Mouse (Mus musculus): ENCODE data around the gene Epn1.
A peak's percentile ranks its signal among the peaks of the same experiment; 100 is the strongest.

The Epn1 gene

DNA sequence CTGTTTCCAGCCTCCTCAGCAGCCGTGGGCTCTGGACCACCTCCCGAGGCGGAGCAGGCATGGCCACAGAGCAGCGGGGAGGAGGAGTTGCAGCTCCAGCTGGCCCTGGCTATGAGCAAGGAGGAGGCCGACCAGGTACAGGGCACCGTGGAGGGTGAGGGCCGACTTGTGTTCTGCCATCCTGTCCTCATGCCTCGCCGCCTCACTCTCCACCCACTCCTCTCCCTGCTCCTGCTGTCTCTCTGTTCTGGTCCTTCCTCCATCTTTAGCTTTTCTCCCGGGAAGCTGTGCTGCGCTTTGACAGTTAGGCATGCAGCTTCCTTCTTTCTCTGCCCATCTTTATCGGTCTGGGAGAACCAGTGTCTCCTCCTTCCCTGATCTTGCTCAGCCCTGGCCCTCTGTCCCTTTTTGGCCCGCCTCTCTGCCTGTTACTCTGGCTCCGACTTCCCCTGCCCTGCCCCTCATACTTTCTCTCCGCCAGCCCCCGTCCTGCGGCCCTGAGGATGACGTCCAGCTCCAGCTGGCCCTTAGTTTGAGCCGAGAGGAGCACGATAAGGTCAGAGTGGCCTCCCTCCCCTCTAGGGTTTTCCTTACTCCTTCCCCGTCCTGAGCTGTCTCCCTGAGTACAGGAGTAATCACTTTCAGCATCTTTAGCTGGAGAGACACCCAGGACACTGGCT lies 12.9 kb downstream of the Epn1 start:
- no peak overlapping the region for H3K4me3 ChIP-seq (replicated peaks; ENCODE audit: low read length)
- peaks cover 95% of the 10 kb centered on the region for H3K36me3 ChIP-seq (ENCODE audit: insufficient read depth, low read length)
- TF ChIP-seq POU5F1 (IDR thresholded peaks at IDR 0.05; ENCODE audit: borderline replicate concordance, low read length), result no peak
- TF ChIP-seq CTCF (conservative IDR thresholded peaks at IDR 0.05; ENCODE audit: low read length), result no peak
- TF ChIP-seq NANOG (IDR thresholded peaks at IDR 0.05; ENCODE audit: borderline replicate concordance, low read length), result no peak
- H3K4me1 ChIP-seq (replicated peaks; ENCODE audit: low read depth, low read length), result peaks cover 75% of the 10 kb centered on the region
- no peaks in the 10 kb centered on the region for H3K27me3 ChIP-seq (ENCODE audit: insufficient read depth, low read length)
- H3K9me3 ChIP-seq (ENCODE audit: low read length), result no peaks in the 10 kb centered on the region

DNA sequence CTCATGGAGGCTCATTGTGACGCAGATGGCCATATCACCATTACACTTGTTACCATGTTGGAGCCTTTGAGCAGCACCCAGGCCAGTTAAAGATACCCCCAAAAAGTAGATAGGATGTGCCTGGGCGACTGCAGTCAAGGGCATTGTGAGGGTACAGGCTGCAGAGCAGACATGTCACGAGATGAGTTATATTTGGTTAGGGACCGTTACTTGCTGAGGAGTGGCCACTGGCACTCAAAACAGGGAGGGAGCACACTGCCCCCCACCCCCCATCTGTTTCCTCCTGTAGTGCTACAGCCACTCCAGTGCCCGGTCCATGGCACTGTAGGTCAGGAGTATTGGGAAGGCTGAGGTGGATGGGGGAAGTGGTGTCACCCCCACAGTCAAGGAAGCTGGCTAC lies 18.7 kb downstream of the Epn1 start:
- H3K9me3 ChIP-seq (ENCODE audit: low read length), result no peaks in the 10 kb centered on the region
- no peaks in the 10 kb centered on the region for H3K27me3 ChIP-seq (ENCODE audit: insufficient read depth, low read length)
- peaks cover 61% of the 10 kb centered on the region for H3K4me1 ChIP-seq (replicated peaks; ENCODE audit: low read depth, low read length)
- no peak overlapping the region for H3K4me3 ChIP-seq (replicated peaks; ENCODE audit: low read length)
- peaks cover 54% of the 10 kb centered on the region for H3K36me3 ChIP-seq (ENCODE audit: insufficient read depth, low read length)
- no peak for TF ChIP-seq NANOG (IDR thresholded peaks at IDR 0.05; ENCODE audit: borderline replicate concordance, low read length)
- no peak for TF ChIP-seq POU5F1 (IDR thresholded peaks at IDR 0.05; ENCODE audit: borderline replicate concordance, low read length)
- no peak for TF ChIP-seq CTCF (conservative IDR thresholded peaks at IDR 0.05; ENCODE audit: low read length)

DNA sequence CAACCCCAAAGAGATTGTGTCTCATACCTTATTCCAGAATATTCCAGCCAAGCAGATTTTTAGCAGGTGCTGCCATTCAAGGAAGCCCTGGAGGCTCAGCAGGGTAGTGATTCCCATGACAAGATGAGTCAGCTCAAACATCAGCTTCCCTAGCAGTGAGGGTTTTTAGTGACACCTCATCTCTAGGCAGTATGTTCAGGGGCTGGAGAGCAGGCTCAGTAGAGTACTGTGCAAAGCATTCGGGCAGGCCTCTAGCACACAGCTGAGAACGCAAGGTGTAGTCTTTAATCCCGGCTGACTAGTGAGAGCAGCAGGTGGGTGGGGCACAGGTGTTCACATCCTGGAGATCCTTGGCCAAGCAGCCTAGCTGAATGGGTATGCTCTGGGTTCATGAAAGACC lies 19.8 kb downstream of the Epn1 start:
- no peaks in the 10 kb centered on the region for H3K9me3 ChIP-seq (ENCODE audit: low read length)
- H3K4me1 ChIP-seq (replicated peaks; ENCODE audit: low read depth, low read length), result peaks cover 52% of the 10 kb centered on the region
- TF ChIP-seq POU5F1 (IDR thresholded peaks at IDR 0.05; ENCODE audit: borderline replicate concordance, low read length) (no peak), NANOG (IDR thresholded peaks at IDR 0.05; ENCODE audit: borderline replicate concordance, low read length) (no peak), CTCF (conservative IDR thresholded peaks at IDR 0.05; ENCODE audit: low read length) (no peak)
- H3K4me3 ChIP-seq (replicated peaks; ENCODE audit: low read length), result no peak overlapping the region
- H3K36me3 ChIP-seq (ENCODE audit: insufficient read depth, low read length), result peaks cover 44% of the 10 kb centered on the region
- H3K27me3 ChIP-seq (ENCODE audit: insufficient read depth, low read length), result no peaks in the 10 kb centered on the region

DNA sequence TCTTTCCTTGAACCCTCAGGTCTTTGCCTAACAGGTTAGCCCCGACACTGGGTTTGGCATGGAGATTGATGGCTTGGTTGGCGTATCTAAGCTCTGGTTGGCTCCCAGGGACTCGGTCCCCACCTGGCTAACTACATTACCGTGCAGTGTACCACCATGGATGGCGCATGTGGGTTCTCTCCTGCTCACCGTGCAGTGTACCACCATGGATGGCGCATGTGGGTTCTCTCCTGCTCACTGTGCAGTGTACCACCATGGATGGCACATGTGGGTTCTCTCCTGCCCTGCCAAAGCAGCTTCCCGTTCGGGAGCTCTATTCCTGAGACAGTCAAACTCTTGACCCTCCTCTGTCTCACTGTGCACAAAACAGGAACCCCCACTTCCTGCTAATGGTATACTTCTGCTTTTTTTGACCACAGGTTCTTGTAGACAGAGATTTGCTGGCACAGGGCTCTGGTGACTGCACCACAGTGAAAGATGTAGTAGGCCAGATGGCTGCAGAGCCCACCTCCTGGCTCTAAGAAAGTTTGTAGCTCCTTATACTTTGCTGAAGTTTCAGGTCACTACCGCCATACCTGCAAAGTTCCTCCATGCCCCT lies 21.1 kb downstream of the Epn1 start:
- Histone ChIP-seq H3K9me3 (ENCODE audit: low read length) (no peaks in the 10 kb centered on the region), H3K27me3 (ENCODE audit: insufficient read depth, low read length) (no peaks in the 10 kb centered on the region)
- TF ChIP-seq NANOG (IDR thresholded peaks at IDR 0.05; ENCODE audit: borderline replicate concordance, low read length), result no peak
- no peak for TF ChIP-seq POU5F1 (IDR thresholded peaks at IDR 0.05; ENCODE audit: borderline replicate concordance, low read length)
- TF ChIP-seq CTCF (conservative IDR thresholded peaks at IDR 0.05; ENCODE audit: low read length), result no peak

DNA sequence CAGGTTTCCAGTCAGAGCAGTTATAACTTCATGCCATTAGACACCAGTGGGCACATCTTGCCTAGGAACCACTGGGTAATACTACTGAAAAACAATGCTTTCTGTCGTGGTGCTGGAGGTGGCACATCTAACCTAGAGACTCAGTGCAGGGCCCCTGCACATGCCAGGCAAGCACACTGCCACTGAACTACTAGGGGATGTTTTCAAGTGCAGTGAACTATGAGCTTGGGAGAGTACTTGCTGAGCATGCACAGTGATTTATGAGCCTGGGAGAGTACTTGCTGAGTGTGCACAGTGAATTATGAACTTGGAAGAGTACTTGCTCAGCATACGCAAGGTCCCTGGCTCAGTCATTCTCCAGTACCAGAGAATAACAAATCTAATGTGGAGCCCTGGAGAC lies 22.5 kb downstream of the Epn1 start:
- no peaks in the 10 kb centered on the region for H3K27me3 ChIP-seq (ENCODE audit: insufficient read depth, low read length)
- TF ChIP-seq POU5F1 (IDR thresholded peaks at IDR 0.05; ENCODE audit: borderline replicate concordance, low read length) (no peak), CTCF (conservative IDR thresholded peaks at IDR 0.05; ENCODE audit: low read length) (no peak), NANOG (IDR thresholded peaks at IDR 0.05; ENCODE audit: borderline replicate concordance, low read length) (no peak)
- H3K4me3 ChIP-seq (replicated peaks; ENCODE audit: low read length), result no peak overlapping the region
- H3K4me1 ChIP-seq (replicated peaks; ENCODE audit: low read depth, low read length), result peaks cover 28% of the 10 kb centered on the region
- H3K36me3 ChIP-seq (ENCODE audit: insufficient read depth, low read length), result peaks cover 18% of the 10 kb centered on the region
- no peaks in the 10 kb centered on the region for H3K9me3 ChIP-seq (ENCODE audit: low read length)

More for the DNA sequence above, 21.1 kb downstream of the Epn1 start:
- peaks cover 30% of the 10 kb centered on the region for H3K36me3 ChIP-seq (ENCODE audit: insufficient read depth, low read length)
- H3K4me1 ChIP-seq (replicated peaks; ENCODE audit: low read depth, low read length), result peaks cover 39% of the 10 kb centered on the region
- H3K4me3 ChIP-seq (replicated peaks; ENCODE audit: low read length), result no peak overlapping the region

DNA sequence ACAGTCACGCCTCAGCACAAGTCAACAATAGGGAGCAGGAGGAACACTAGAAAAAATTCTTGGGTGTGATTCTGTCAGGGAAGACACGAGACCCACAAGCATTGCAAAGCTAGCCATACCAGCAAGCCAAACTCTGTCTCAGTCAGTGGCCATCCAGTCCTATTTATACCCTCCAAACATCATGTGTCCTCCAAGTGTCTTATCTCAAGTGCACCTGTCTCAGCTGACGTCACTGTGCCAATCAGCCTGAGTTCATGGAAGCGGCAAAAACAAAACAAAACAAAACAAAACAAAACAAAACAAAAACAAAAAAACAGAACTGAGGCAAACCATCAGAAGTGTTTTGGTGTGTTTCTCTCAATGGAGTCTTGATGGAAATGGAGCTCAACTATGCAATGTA lies 28.2 kb downstream of the Epn1 start:
- H3K4me1 ChIP-seq (replicated peaks; ENCODE audit: low read depth, low read length), result no peaks in the 10 kb centered on the region
- TF ChIP-seq POU5F1 (IDR thresholded peaks at IDR 0.05; ENCODE audit: borderline replicate concordance, low read length), result no peak
- no peak for TF ChIP-seq CTCF (conservative IDR thresholded peaks at IDR 0.05; ENCODE audit: low read length)
- no peak for TF ChIP-seq NANOG (IDR thresholded peaks at IDR 0.05; ENCODE audit: borderline replicate concordance, low read length)
- H3K9me3 ChIP-seq (ENCODE audit: low read length), result no peaks in the 10 kb centered on the region
- H3K4me3 ChIP-seq (replicated peaks; ENCODE audit: low read length), result no peak overlapping the region
- H3K36me3 ChIP-seq (ENCODE audit: insufficient read depth, low read length), result no peaks in the 10 kb centered on the region
- H3K27me3 ChIP-seq (ENCODE audit: insufficient read depth, low read length), result no peaks in the 10 kb centered on the region

DNA sequence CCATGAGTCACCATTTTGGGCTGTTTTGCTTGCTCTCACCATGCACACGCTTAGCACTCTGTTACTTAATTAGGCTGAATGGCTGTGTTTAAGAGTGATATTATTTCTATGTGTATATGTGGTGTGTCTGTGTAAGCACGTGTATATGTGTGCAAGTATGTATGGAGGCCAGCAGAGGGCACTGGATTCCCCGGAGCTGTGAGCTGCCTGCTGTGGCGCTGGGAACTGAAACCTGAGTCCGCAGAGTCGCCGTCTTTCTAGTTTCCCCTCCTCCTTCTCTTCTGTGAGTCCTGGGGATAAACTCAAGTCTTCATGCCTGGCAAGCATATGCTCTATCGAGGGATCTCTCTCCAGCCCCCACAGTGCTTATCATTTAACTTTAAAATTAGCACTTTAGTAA lies 29.3 kb downstream of the Epn1 start:
- Histone ChIP-seq H3K4me1 (replicated peaks; ENCODE audit: low read depth, low read length) (no peaks in the 10 kb centered on the region), H3K27me3 (ENCODE audit: insufficient read depth, low read length) (no peaks in the 10 kb centered on the region), H3K4me3 (replicated peaks; ENCODE audit: low read length) (no peak overlapping the region), H3K36me3 (ENCODE audit: insufficient read depth, low read length) (no peaks in the 10 kb centered on the region), H3K9me3 (ENCODE audit: low read length) (no peaks in the 10 kb centered on the region)
- TF ChIP-seq NANOG (IDR thresholded peaks at IDR 0.05; ENCODE audit: borderline replicate concordance, low read length) (no peak), POU5F1 (IDR thresholded peaks at IDR 0.05; ENCODE audit: borderline replicate concordance, low read length) (no peak), CTCF (conservative IDR thresholded peaks at IDR 0.05; ENCODE audit: low read length) (peak; percentile 36; the same call in 1 of the 2 replicates)

DNA sequence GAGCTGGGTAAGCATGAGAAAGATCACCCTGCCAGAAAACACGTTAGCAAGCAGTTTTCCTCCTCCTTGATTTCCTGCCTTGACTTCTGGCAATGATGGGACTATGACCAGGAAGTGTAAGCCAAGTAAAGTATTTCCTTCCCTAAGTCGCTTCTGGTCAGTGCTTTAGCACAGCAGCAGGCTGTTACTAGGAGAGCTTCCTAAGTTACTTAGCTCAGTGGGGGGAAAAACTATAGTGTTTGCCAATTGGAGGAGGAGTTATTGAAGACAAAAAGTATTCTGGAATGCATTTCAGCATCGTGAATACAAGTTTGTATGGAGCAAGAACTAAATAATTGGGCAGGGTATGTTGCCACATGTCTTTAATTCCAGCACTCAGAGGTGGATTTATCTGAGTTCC lies 32.7 kb downstream of the Epn1 start:
- TF ChIP-seq POU5F1 (IDR thresholded peaks at IDR 0.05; ENCODE audit: borderline replicate concordance, low read length) (no peak), CTCF (conservative IDR thresholded peaks at IDR 0.05; ENCODE audit: low read length) (no peak), NANOG (IDR thresholded peaks at IDR 0.05; ENCODE audit: borderline replicate concordance, low read length) (no peak)
- Histone ChIP-seq H3K36me3 (ENCODE audit: insufficient read depth, low read length) (no peaks in the 10 kb centered on the region), H3K4me3 (replicated peaks; ENCODE audit: low read length) (no peak overlapping the region), H3K27me3 (ENCODE audit: insufficient read depth, low read length) (no peaks in the 10 kb centered on the region), H3K4me1 (replicated peaks; ENCODE audit: low read depth, low read length) (peaks cover 5% of the 10 kb centered on the region), H3K9me3 (ENCODE audit: low read length) (no peaks in the 10 kb centered on the region)

Data from E14TG2a.4 (cell line).